Mouse (Mus musculus): ENCODE data around the gene Ntn1.

Gene Ntn1

GRCm38 (mm10) chr11:68321417-68321816 is 79.2 kb downstream of the Ntn1 start:
- peak; percentile 58 for DNase-seq

GRCm38 (mm10) chr11:68315551-68316130 is 85.0 kb downstream of the Ntn1 start:
- no peak for DNase-seq

GRCm38 (mm10) chr11:68313861-68314260 is 86.8 kb downstream of the Ntn1 start:
- no peak for DNase-seq

GRCm38 (mm10) chr11:68313065-68313464 is 87.6 kb downstream of the Ntn1 start:
- DNase-seq, result no peak

- no peak for DNase-seq
Observed at GRCm38 (mm10) chr11:68308911-68309580, 91.6 kb downstream of the Ntn1 start.

- no peak for DNase-seq
Observed at GRCm38 (mm10) chr11:68305997-68306396, 94.6 kb downstream of the Ntn1 start.

GRCm38 (mm10) chr11:68302323-68302722 is 98.3 kb downstream of the Ntn1 start:
- no peak for DNase-seq

GRCm38 (mm10) chr11:68301660-68302059 is 99.0 kb downstream of the Ntn1 start:
- no peak for DNase-seq

GRCm38 (mm10) chr11:68295474-68295873 is 105.1 kb downstream of the Ntn1 start:
- no peak for DNase-seq

GRCm38 (mm10) chr11:68290631-68291030 is 110.0 kb downstream of the Ntn1 start:
- DNase-seq, result no peak

GRCm38 (mm10) chr11:68287331-68287730 is 113.3 kb downstream of the Ntn1 start:
- DNase-seq, result peak; percentile 74

- DNase-seq, result no peak
Observed at GRCm38 (mm10) chr11:68286142-68286808, 114.3 kb downstream of the Ntn1 start.

- no peak for DNase-seq
Observed at GRCm38 (mm10) chr11:68285754-68286141, 114.9 kb downstream of the Ntn1 start.

- DNase-seq, result peak; percentile 17
Observed at GRCm38 (mm10) chr11:68280001-68280510, 120.6 kb downstream of the Ntn1 start.

- no peak for DNase-seq
Observed at GRCm38 (mm10) chr11:68276945-68277344, 123.7 kb downstream of the Ntn1 start.

- DNase-seq, result no peak
Observed at GRCm38 (mm10) chr11:68274331-68274811, 126.3 kb downstream of the Ntn1 start.

- no peak for DNase-seq
Observed at GRCm38 (mm10) chr11:68273855-68274254, 126.8 kb downstream of the Ntn1 start.

GRCm38 (mm10) chr11:68270730-68271467 is 129.7 kb downstream of the Ntn1 start:
- no peak for DNase-seq

- no peak for DNase-seq
Observed at GRCm38 (mm10) chr11:68264276-68264675, 136.3 kb downstream of the Ntn1 start.

- no peak for DNase-seq
Observed at GRCm38 (mm10) chr11:68263100-68263499, 137.5 kb downstream of the Ntn1 start.

- no peak for DNase-seq
Observed at GRCm38 (mm10) chr11:68261162-68261892, 139.3 kb downstream of the Ntn1 start.

- no peak for DNase-seq
Observed at GRCm38 (mm10) chr11:68260399-68260798, 140.2 kb downstream of the Ntn1 start.
